Mouse (Mus musculus) intestine, embryonic 16.5 days (tissue): ENCODE results near the gene Clcn6. TPM values are rescaled to one million over a fixed set of nuclear protein-coding genes. Genes with fewer than 3 reads are reported as not detected.
"Not testable (repeated sequence)": the region's sequence is repeated elsewhere in the genome, so short reads cannot be mapped to it uniquely, and the experiment has no call there.

Experiments used
- ATAC-seq: fragments of 200-750 bp; cut with Nextera tagmentation; 2 replicates; pipeline ENCODE4 v1.8.0; 2017; ENCODE audit warnings: moderate TSS enrichment, moderate library complexity
- H3K27ac ChIP-seq: fragments of 300-500 bp; sonication (generic); 2 replicates; pipeline ENCODE4 v1.5.1; 2014; ENCODE audit warnings: mild to moderate bottlenecking, low read length
- H3K27me3 ChIP-seq: fragments of 300-500 bp; sonication (generic); replicated peaks from 2 replicates; pipeline ENCODE4 v1.6.1; 2014; ENCODE audit warnings: low read length, control low read depth, mixed read lengths; ENCODE audit not compliant: control insufficient read depth, insufficient read depth
- H3K36me3 ChIP-seq: fragments of 300-500 bp; sonication (generic); 2 replicates; pipeline ENCODE4 v1.6.1; 2014; ENCODE audit warnings: low read length, control low read depth; ENCODE audit not compliant: control insufficient read depth, insufficient read depth
- H3K4me1 ChIP-seq: fragments of 300-500 bp; sonication (generic); 2 replicates; pipeline ENCODE4 v1.6.1; 2014; ENCODE audit warnings: low read length, control low read depth, mixed read lengths; ENCODE audit not compliant: control insufficient read depth, insufficient read depth
- H3K4me2 ChIP-seq: fragments of 300-500 bp; sonication (generic); 2 replicates; pipeline ENCODE4 v1.6.1; 2014; ENCODE audit warnings: low read depth, low read length, control low read depth
- H3K4me3 ChIP-seq: fragments of 300-500 bp; sonication (generic); 2 replicates; pipeline ENCODE4 v1.5.1; 2014; ENCODE audit warnings: mild to moderate bottlenecking, low read length
- H3K9ac ChIP-seq: fragments of 300-500 bp; sonication (generic); 2 replicates; pipeline ENCODE4 v1.6.1; 2014; ENCODE audit warnings: low read depth, low read length
- H3K9me3 ChIP-seq: fragments of 300-500 bp; sonication (generic); 2 replicates; pipeline ENCODE4 v1.6.1; 2016; ENCODE audit warnings: low read length, control low read depth; ENCODE audit not compliant: control insufficient read depth
- WGBS: fragments of 180-500 bp; shearing (Covaris S2); extraction: QIAGEN DNeasy Blood & Tissue Kit; methylation state at CpG from one replicate; pipeline ENCODE4 v1.1.7; 2014; 5-methylcytosine and 5-hydroxymethylcytosine counted together
- polyA plus RNA-seq: library from polyadenylated mRNA; unstranded; fragments of >200 nt; fragmentation: Nextera tagmentation; extraction: Ambion mirVana; gene quantifications from 2 replicates; pipeline ENCODE4 v1.2.1, GENCODE M21; 2015

Gene Clcn6
- polyA plus RNA-seq, 1 experiment from 2014 or later: 4.5 TPM

DNA sequence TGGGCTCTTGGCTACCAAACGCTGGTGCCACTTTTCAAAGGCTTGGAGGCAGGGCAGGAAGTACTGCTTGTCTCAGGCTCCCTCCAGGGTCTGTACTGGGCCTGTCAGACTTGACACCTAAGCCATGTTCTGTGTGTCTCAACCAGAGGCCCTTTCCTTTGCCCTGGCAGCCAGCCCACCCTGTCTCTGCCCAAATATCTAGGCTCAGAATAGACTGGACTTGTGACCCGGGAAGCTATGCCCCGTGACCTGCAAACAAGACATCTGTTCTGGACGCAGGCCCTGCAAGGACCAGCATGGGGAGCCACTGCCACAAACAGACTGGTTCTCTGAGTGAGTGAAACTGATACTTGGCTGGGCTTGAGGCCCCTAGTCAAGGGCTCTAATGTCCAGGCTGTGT is 18.2 kb upstream of the Clcn6 start:
- 85% methylated on average over 4 of the region's 4 CpGs for WGBS
- Histone ChIP-seq H3K4me3 (no peak overlapping the region), H3K9me3 (no peaks in the 10 kb centered on the region), H3K4me2 (no peak overlapping the region), H3K9ac (no peak overlapping the region), H3K27ac (no peak overlapping the region), H3K4me1 (no peaks in the 10 kb centered on the region), H3K27me3 (no peaks in the 10 kb centered on the region), H3K36me3 (peaks cover 30% of the 10 kb centered on the region)
- ATAC-seq: no peak

GRCm38 (mm10) chr4:148056246-148056645 is 17.6 kb upstream of the Clcn6 start:
- Histone ChIP-seq H3K4me1 (no peaks in the 10 kb centered on the region), H3K27me3 (no peaks in the 10 kb centered on the region), H3K9ac (no peak overlapping the region), H3K4me2 (no peak overlapping the region), H3K9me3 (no peaks in the 10 kb centered on the region), H3K27ac (no peak overlapping the region), H3K36me3 (peaks cover 35% of the 10 kb centered on the region), H3K4me3 (no peak overlapping the region)
- no peak for ATAC-seq
- WGBS: 87% methylated on average over 7 of the region's 7 CpGs

GRCm38 (mm10) chr4:148054961-148055695 is 16.5 kb upstream of the Clcn6 start:
- Histone ChIP-seq H3K27me3 (no peaks in the 10 kb centered on the region), H3K36me3 (peaks cover 35% of the 10 kb centered on the region)
- 90% methylated on average over 21 of the region's 21 CpGs for WGBS

GRCm38 (mm10) chr4:148053417-148053920 is 14.8 kb upstream of the Clcn6 start:
- H3K4me3 ChIP-seq: no peak overlapping the region
- no peaks in the 10 kb centered on the region for H3K9me3 ChIP-seq
- H3K4me1 ChIP-seq: no peaks in the 10 kb centered on the region
- no peak for ATAC-seq
- no peak overlapping the region for H3K27ac ChIP-seq
- H3K9ac ChIP-seq: no peak overlapping the region
- H3K27me3 ChIP-seq: no peaks in the 10 kb centered on the region
- H3K4me2 ChIP-seq: no peak overlapping the region
- 93% methylated on average over 12 of the region's 12 CpGs for WGBS
- peaks cover 35% of the 10 kb centered on the region for H3K36me3 ChIP-seq

More at GRCm38 (mm10) chr4:148054961-148055695, 16.5 kb upstream of the Clcn6 start:
- H3K9me3 ChIP-seq: no peaks in the 10 kb centered on the region
- no peaks in the 10 kb centered on the region for H3K4me1 ChIP-seq
- ATAC-seq: no peak
- H3K4me2 ChIP-seq: no peak overlapping the region
- H3K27ac ChIP-seq: no peak overlapping the region
- H3K9ac ChIP-seq: no peak overlapping the region
- no peak overlapping the region for H3K4me3 ChIP-seq

DNA sequence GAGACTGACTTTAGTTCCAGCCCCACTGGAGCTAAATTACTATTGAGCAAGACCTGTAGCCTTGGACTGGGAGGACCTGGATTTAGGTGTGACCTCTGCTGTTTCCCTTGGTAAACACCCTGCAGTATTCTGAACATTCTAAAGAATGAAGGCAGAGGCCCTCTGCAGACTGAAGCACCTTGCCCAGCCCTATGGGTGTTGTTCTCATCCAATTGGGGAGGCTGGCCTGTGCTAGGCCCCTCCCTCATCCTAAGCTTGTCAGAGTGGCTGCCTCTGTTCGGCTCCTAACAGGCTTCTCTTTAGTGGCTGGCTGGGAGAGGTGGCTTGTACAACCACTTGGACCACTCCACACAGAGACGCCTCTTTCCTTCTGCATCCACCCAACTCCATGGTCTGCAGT is 14.4 kb upstream of the Clcn6 start:
- H3K27me3 ChIP-seq: no peaks in the 10 kb centered on the region
- H3K4me3 ChIP-seq: no peak overlapping the region
- H3K27ac ChIP-seq: no peak overlapping the region
- WGBS: 79% methylated on average over 2 of the region's 2 CpGs
- peaks cover 40% of the 10 kb centered on the region for H3K36me3 ChIP-seq
- H3K4me2 ChIP-seq: no peak overlapping the region
- peak; percentile 52 for ATAC-seq
- H3K9me3 ChIP-seq: no peaks in the 10 kb centered on the region
- H3K4me1 ChIP-seq: no peaks in the 10 kb centered on the region
- no peak overlapping the region for H3K9ac ChIP-seq

DNA sequence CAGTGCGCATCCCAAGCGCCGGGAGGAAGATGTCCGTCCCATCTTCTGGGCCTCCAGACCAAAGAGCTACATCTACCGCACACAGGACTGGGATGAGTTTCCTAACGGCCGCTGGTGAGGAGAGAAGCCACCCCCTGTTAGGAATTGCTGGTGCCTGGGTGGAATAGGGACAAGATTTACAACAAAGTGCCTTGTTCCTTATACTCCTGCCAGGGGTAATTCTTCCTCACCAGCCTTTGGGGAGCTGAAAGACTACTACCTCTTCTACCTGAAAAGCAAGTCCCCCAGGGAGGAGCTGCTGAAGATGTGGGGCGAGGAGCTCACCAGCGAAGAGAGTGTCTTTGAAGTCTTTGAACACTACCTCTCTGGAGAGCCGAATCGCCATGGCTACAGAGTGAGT is 13.3 kb upstream of the Clcn6 start:
- Histone ChIP-seq H3K4me1 (no peaks in the 10 kb centered on the region), H3K36me3 (peaks cover 44% of the 10 kb centered on the region), H3K4me3 (no peak overlapping the region), H3K4me2 (no peak overlapping the region), H3K9ac (no peak overlapping the region), H3K27me3 (no peaks in the 10 kb centered on the region), H3K27ac (no peak overlapping the region), H3K9me3 (no peaks in the 10 kb centered on the region)
- 92% methylated on average over 11 of the region's 11 CpGs for WGBS
- no peak for ATAC-seq

GRCm38 (mm10) chr4:148051046-148051776 is 12.6 kb upstream of the Clcn6 start:
- peak; percentile 59 for ATAC-seq
- peak overlapping the region; percentile 10; the same call in 1 of the 2 replicates for H3K27ac ChIP-seq
- H3K9me3 ChIP-seq: no peaks in the 10 kb centered on the region
- peaks cover 41% of the 10 kb centered on the region for H3K36me3 ChIP-seq
- no peak overlapping the region for H3K9ac ChIP-seq
- 92% methylated on average over 13 of the region's 13 CpGs for WGBS
- H3K4me1 ChIP-seq: no peaks in the 10 kb centered on the region
- H3K4me2 ChIP-seq: no peak overlapping the region
- no peak overlapping the region for H3K4me3 ChIP-seq
- no peaks in the 10 kb centered on the region for H3K27me3 ChIP-seq

DNA sequence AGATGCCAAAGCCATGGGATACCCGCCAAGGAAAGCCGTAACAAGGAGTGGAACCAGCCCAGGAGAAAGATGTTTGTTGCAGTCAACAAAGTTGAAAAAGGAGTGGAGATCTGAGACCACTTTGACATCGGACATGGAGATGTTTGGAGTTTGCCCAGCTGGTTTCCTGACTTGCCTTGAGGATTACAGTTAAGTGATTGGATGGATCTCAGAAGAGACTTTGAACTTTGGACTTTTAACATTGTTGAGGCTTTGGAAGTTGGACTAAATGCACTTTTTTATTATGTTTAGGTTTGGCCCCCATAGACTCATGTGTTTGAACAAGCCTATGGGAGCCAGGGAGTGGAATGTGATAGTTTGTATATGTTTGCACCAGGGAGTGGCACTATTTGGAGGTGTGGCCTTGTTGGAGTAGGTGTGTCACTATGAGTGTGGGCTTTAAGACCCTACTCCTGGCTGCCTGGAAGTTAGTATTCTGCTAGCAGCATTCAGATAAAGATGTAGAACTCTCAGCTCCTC is 11.8 kb upstream of the Clcn6 start:
- H3K4me1 ChIP-seq, H3K9ac ChIP-seq, H3K4me2 ChIP-seq, H3K27me3 ChIP-seq, H3K9me3 ChIP-seq, H3K4me3 ChIP-seq: not testable (repeated sequence)
- peak overlapping the region; percentile 10; the same call in 1 of the 2 replicates for H3K27ac ChIP-seq
- 82% methylated on average over 3 of the region's 3 CpGs for WGBS
- H3K36me3 ChIP-seq: peaks cover 36% of the 10 kb centered on the region
- peak; percentile 70 for ATAC-seq

DNA sequence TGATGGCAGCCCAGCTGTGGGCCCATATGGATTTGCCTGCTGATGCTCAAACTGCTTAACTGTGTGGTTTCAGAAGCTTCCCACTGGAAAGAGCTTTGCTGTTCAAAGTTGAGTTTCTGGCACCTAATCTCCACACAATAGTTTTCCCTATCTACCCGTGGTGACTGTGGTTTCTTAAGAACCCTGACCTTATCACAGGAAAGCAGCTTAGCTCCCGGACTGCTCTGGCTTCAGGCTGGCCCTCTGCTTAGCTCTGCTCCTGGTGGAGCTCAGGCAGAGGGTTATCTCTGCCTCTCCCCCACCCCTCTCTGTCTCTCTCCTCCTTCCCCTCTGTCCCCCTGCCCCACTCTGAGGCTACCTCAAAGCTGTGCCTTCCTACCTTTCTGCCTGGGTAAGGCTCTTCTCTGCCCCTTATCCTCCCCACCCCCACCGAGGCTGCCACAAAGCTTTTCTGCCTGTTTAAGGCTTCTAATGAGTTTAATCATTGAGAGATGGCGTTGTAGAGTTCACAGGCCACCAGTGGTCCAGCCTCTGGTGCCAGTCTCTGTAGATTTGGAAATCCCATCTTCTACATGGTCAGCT is 7.9 kb upstream of the Clcn6 start:
- Histone ChIP-seq H3K36me3 (peaks cover 19% of the 10 kb centered on the region), H3K9me3 (no peaks in the 10 kb centered on the region), H3K4me2 (no peak overlapping the region), H3K4me1 (peaks cover 16% of the 10 kb centered on the region), H3K9ac (0 out of 2 replicates have a peak overlapping the region, but pooled peaks have one; percentile 2), H3K27ac (no peak overlapping the region), H3K27me3 (no peaks in the 10 kb centered on the region), H3K4me3 (no peak overlapping the region)
- no peak for ATAC-seq
- WGBS: 63% methylated on average over 4 of the region's 4 CpGs
